Mouse (Mus musculus): ENCODE measurements around the gene Ip6k1. TPM values are rescaled to one million over a fixed set of nuclear protein-coding genes. Genes with fewer than 3 reads are reported as not detected.
A peak's percentile ranks its signal among the peaks of the same experiment; 100 is the strongest.

Ip6k1 gene
- polyA plus RNA-seq, 1 experiment from 2014 or later: 59.2 TPM

DNA sequence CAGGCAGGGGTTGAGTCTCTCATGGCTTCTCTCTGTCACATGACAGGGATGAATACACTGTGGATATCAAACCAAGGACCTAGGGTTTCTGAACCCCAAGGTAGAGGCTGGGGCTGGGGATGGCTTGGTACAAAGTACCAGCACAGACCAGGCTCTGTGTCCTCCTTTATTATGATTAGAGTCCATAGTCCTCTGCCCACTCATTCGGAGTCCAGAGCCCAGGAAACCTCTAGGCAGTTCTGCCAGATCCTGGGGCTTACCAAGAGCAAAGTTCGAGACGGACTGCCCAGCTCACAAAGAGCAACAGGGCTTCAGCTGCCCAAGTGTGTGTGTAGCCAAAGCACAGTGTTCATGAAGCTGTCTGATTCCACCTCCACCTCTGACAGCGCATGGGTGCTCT is 83.0 kb downstream of the Ip6k1 start:
- peaks cover 47% of the 10 kb centered on the region for H3K36me3 ChIP-seq (ENCODE audit: insufficient read depth, low read length)
- peaks cover 4% of the 10 kb centered on the region; the same call in 1 of the 2 replicates for H3K4me1 ChIP-seq (ENCODE audit: insufficient read depth, low read length)
- no peak overlapping the region for H3K4me2 ChIP-seq (replicated peaks; ENCODE audit: low read depth, low read length)

GRCm38 (mm10) chr9:108090611-108091120 is 88.4 kb downstream of the Ip6k1 start:
- Histone ChIP-seq H3K4me3 (ENCODE audit: low read length) (no peak overlapping the region), H3K4me2 (replicated peaks; ENCODE audit: low read depth, low read length) (no peak overlapping the region), H3K27ac (ENCODE audit: low read length) (no peak overlapping the region), H3K4me1 (ENCODE audit: insufficient read depth, low read length) (peaks cover 13% of the 10 kb centered on the region), H3K9me3 (ENCODE audit: low read length) (no peaks in the 10 kb centered on the region), H3K9ac (replicated peaks; ENCODE audit: low read length) (no peak overlapping the region), H3K27me3 (ENCODE audit: insufficient read depth, low read length) (no peaks in the 10 kb centered on the region), H3K36me3 (ENCODE audit: insufficient read depth, low read length) (peaks cover 57% of the 10 kb centered on the region)
- no peak for ATAC-seq (ENCODE audit: low FRiP score, low TSS enrichment)
- WGBS: 92% methylated on average over 7 of the region's 7 CpGs

More for the DNA sequence above, 83.0 kb downstream of the Ip6k1 start:
- Histone ChIP-seq H3K27ac (ENCODE audit: low read length) (no peak overlapping the region), H3K27me3 (ENCODE audit: insufficient read depth, low read length) (peaks cover 26% of the 10 kb centered on the region), H3K9ac (replicated peaks; ENCODE audit: low read length) (no peak overlapping the region), H3K4me3 (ENCODE audit: low read length) (no peak overlapping the region), H3K9me3 (ENCODE audit: low read length) (no peaks in the 10 kb centered on the region)
- no peak for ATAC-seq (ENCODE audit: low FRiP score, low TSS enrichment)
- WGBS: 91% methylated on average over 4 of the region's 4 CpGs

- Histone ChIP-seq H3K9me3 (ENCODE audit: low read length) (no peaks in the 10 kb centered on the region), H3K4me1 (ENCODE audit: insufficient read depth, low read length) (peaks cover 20% of the 10 kb centered on the region), H3K4me3 (ENCODE audit: low read length) (peak overlapping the region; percentile 71), H3K36me3 (ENCODE audit: insufficient read depth, low read length) (peaks cover 33% of the 10 kb centered on the region), H3K27me3 (ENCODE audit: insufficient read depth, low read length) (no peaks in the 10 kb centered on the region), H3K4me2 (replicated peaks; ENCODE audit: low read depth, low read length) (peak overlapping the region; percentile 79), H3K27ac (ENCODE audit: low read length) (peak overlapping the region; percentile 43; the same call in 1 of the 2 replicates), H3K9ac (replicated peaks; ENCODE audit: low read length) (peak overlapping the region; percentile 81)
- 57% methylated on average over 10 of the region's 10 CpGs for WGBS
- no peak for ATAC-seq (ENCODE audit: low FRiP score, low TSS enrichment)
These were observed 91.3 kb downstream of the Ip6k1 start for GRCm38 (mm10) chr9:108093586-108093985.

GRCm38 (mm10) chr9:108094184-108094941 is 92.1 kb downstream of the Ip6k1 start, which contains the start of gene Apeh:
TSS of gene Apeh (minus strand) at chr9:108094606.
- under 1% methylated on average over 52 of the region's 52 CpGs for WGBS
- no peaks in the 10 kb centered on the region for H3K27me3 ChIP-seq (ENCODE audit: insufficient read depth, low read length)
- peaks cover 27% of the 10 kb centered on the region for H3K36me3 ChIP-seq (ENCODE audit: insufficient read depth, low read length)
- peaks cover 20% of the 10 kb centered on the region for H3K4me1 ChIP-seq (ENCODE audit: insufficient read depth, low read length)
- H3K4me2 ChIP-seq (replicated peaks; ENCODE audit: low read depth, low read length): peak within 1 kb of the TSS; percentile 79
- H3K27ac ChIP-seq (ENCODE audit: low read length): peak within 1 kb of the TSS; percentile 43; the same call in 1 of the 2 replicates
- ATAC-seq (ENCODE audit: low FRiP score, low TSS enrichment): peak; percentile 96
- peak within 1 kb of the TSS; percentile 71 for H3K4me3 ChIP-seq (ENCODE audit: low read length)
- H3K9me3 ChIP-seq (ENCODE audit: low read length): no peaks in the 10 kb centered on the region
- H3K9ac ChIP-seq (replicated peaks; ENCODE audit: low read length): peak within 1 kb of the TSS; percentile 81

- peak; percentile 23 for ATAC-seq (ENCODE audit: low FRiP score, low TSS enrichment)
- peak overlapping the region; percentile 79 for H3K4me2 ChIP-seq (replicated peaks; ENCODE audit: low read depth, low read length)
- no peaks in the 10 kb centered on the region for H3K9me3 ChIP-seq (ENCODE audit: low read length)
- H3K36me3 ChIP-seq (ENCODE audit: insufficient read depth, low read length): peaks cover 21% of the 10 kb centered on the region
- no peaks in the 10 kb centered on the region for H3K27me3 ChIP-seq (ENCODE audit: insufficient read depth, low read length)
- H3K4me1 ChIP-seq (ENCODE audit: insufficient read depth, low read length): peaks cover 20% of the 10 kb centered on the region
- H3K27ac ChIP-seq (ENCODE audit: low read length): peak overlapping the region; percentile 43; the same call in 1 of the 2 replicates
- 0% methylated on average over 16 of the region's 16 CpGs for WGBS
- peak overlapping the region; percentile 71 for H3K4me3 ChIP-seq (ENCODE audit: low read length)
- peak overlapping the region; percentile 81 for H3K9ac ChIP-seq (replicated peaks; ENCODE audit: low read length)
These were observed 92.7 kb downstream of the Ip6k1 start for GRCm38 (mm10) chr9:108094998-108095411.

DNA sequence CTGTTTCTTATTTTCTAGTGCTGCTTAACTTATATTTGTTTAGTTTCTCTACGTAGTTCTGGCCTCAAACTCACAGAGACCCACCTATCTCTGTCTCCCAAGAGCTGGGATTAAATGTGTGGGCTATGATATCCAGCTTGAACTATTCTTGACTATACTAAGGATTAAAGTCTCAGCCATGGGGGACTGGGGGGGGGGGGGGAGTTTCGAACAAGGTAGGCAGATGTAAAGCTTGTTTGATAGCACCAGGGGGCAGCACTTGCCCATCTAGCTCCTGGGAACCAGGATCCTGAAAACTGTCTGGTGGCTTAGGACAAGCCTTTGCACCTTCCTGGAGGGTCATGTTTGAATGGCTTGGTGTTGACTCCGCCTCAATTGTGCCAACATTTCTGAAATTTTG is 93.2 kb downstream of the Ip6k1 start:
- WGBS: 6% methylated on average over 3 of the region's 3 CpGs
- ATAC-seq (ENCODE audit: low FRiP score, low TSS enrichment): no peak
- Histone ChIP-seq H3K36me3 (ENCODE audit: insufficient read depth, low read length) (peaks cover 21% of the 10 kb centered on the region), H3K9ac (replicated peaks; ENCODE audit: low read length) (peak overlapping the region; percentile 81; the same call in 1 of the 2 replicates), H3K9me3 (ENCODE audit: low read length) (no peaks in the 10 kb centered on the region), H3K4me1 (ENCODE audit: insufficient read depth, low read length) (peaks cover 20% of the 10 kb centered on the region), H3K27me3 (ENCODE audit: insufficient read depth, low read length) (no peaks in the 10 kb centered on the region), H3K27ac (ENCODE audit: low read length) (0 out of 2 replicates have a peak overlapping the region, but pooled peaks have one; percentile 29), H3K4me3 (ENCODE audit: low read length) (peak overlapping the region; percentile 71), H3K4me2 (replicated peaks; ENCODE audit: low read depth, low read length) (peak overlapping the region; percentile 79)

GRCm38 (mm10) chr9:108095949-108096712 is 93.8 kb downstream of the Ip6k1 start:
- no peaks in the 10 kb centered on the region for H3K9me3 ChIP-seq (ENCODE audit: low read length)
- H3K9ac ChIP-seq (replicated peaks; ENCODE audit: low read length): no peak overlapping the region
- no peak for ATAC-seq (ENCODE audit: low FRiP score, low TSS enrichment)
- H3K4me3 ChIP-seq (ENCODE audit: low read length): no peak overlapping the region
- no peak overlapping the region for H3K4me2 ChIP-seq (replicated peaks; ENCODE audit: low read depth, low read length)
- 53% methylated on average over 10 of the region's 10 CpGs for WGBS
- peaks cover 20% of the 10 kb centered on the region for H3K4me1 ChIP-seq (ENCODE audit: insufficient read depth, low read length)
- H3K36me3 ChIP-seq (ENCODE audit: insufficient read depth, low read length): peaks cover 16% of the 10 kb centered on the region
- 0 out of 2 replicates have a peak overlapping the region, but pooled peaks have one; percentile 29 for H3K27ac ChIP-seq (ENCODE audit: low read length)
- H3K27me3 ChIP-seq (ENCODE audit: insufficient read depth, low read length): no peaks in the 10 kb centered on the region

Small RNA genes lying within 50 kb of the gene (microRNA-seq; reads per million reads assigned to microRNA genes)
- not detected for gene Mir7088

Other genes with a start within 250 kb of the Ip6k1 start
- 203 and 214 TPM in 2 replicates for gene Rbm5, start 231.5 kb upstream of the Ip6k1 start, polyA plus RNA-seq (2015; fragmentation: Nextera tagmentation; extraction: Ambion mirVana)
- gene Rbm6, start 129.3 kb upstream of the Ip6k1 start, polyA plus RNA-seq (2015; fragmentation: Nextera tagmentation; extraction: Ambion mirVana): 71.5 and 83.7 TPM in 2 replicates
- gene Mon1a, start 114.3 kb upstream of the Ip6k1 start, polyA plus RNA-seq (2015; fragmentation: Nextera tagmentation; extraction: Ambion mirVana): 12.9 and 13.6 TPM in 2 replicates
- 2.1 and 2.8 TPM in 2 replicates for gene Mst1r, start 95.6 kb upstream of the Ip6k1 start, polyA plus RNA-seq (2015; fragmentation: Nextera tagmentation; extraction: Ambion mirVana)
- gene Actl11, start 74.0 kb upstream of the Ip6k1 start, polyA plus RNA-seq (2015; fragmentation: Nextera tagmentation; extraction: Ambion mirVana): not detected in 2 replicates
- 2.0 and 2.2 TPM in 2 replicates for gene Camkv, start 66.8 kb upstream of the Ip6k1 start, polyA plus RNA-seq (2015; fragmentation: Nextera tagmentation; extraction: Ambion mirVana)
- gene Traip, start 52.4 kb upstream of the Ip6k1 start, polyA plus RNA-seq (2015; fragmentation: Nextera tagmentation; extraction: Ambion mirVana): 23.3 and 24.5 TPM in 2 replicates
- gene Uba7, start 27.0 kb upstream of the Ip6k1 start, polyA plus RNA-seq (2015; fragmentation: Nextera tagmentation; extraction: Ambion mirVana): 20.2 and 22.2 TPM in 2 replicates
- 5.3 and 7.5 TPM in 2 replicates for gene Gm20661, start 19.4 kb upstream of the Ip6k1 start, polyA plus RNA-seq (2015; fragmentation: Nextera tagmentation; extraction: Ambion mirVana)
- gene Inka1, start 16.6 kb upstream of the Ip6k1 start, polyA plus RNA-seq (2015; fragmentation: Nextera tagmentation; extraction: Ambion mirVana): 68.0 and 79.4 TPM in 2 replicates
- gene Cdhr4, start 10.0 kb upstream of the Ip6k1 start, polyA plus RNA-seq (2015; fragmentation: Nextera tagmentation; extraction: Ambion mirVana): 10.5 and 11.8 TPM in 2 replicates
- 0.64 and 1.1 TPM in 2 replicates for gene Gm20662, start 6.2 kb upstream of the Ip6k1 start, polyA plus RNA-seq (2015; fragmentation: Nextera tagmentation; extraction: Ambion mirVana)
- 30.9 and 32.4 TPM in 2 replicates for gene Gmppb, start 46.7 kb downstream of the Ip6k1 start, polyA plus RNA-seq (2015; fragmentation: Nextera tagmentation; extraction: Ambion mirVana)
- gene Amigo3, start 50.7 kb downstream of the Ip6k1 start, polyA plus RNA-seq (2015; fragmentation: Nextera tagmentation; extraction: Ambion mirVana): 2.9 and 3.3 TPM in 2 replicates
- 0.10 and 0.21 TPM in 2 replicates for gene Mst1, start 77.9 kb downstream of the Ip6k1 start, polyA plus RNA-seq (2015; fragmentation: Nextera tagmentation; extraction: Ambion mirVana)
- 37.2 and 44.3 TPM in 2 replicates for gene Rnf123, start 80.8 kb downstream of the Ip6k1 start, polyA plus RNA-seq (2015; fragmentation: Nextera tagmentation; extraction: Ambion mirVana)
- gene Apeh, start 92.1 kb downstream of the Ip6k1 start, polyA plus RNA-seq (2015; fragmentation: Nextera tagmentation; extraction: Ambion mirVana): 87.8 and 93.0 TPM in 2 replicates
- 0.64 and 0.67 TPM in 2 replicates for gene Bsn, start 187.9 kb downstream of the Ip6k1 start, polyA plus RNA-seq (2015; fragmentation: Nextera tagmentation; extraction: Ambion mirVana)

Measured in kidney, embryonic 16.5 days (tissue).